Mouse (Mus musculus) liver, embryonic 14.5 days (tissue): ENCODE data around the gene Muc4. TPM values are rescaled to one million over a fixed set of nuclear protein-coding genes. Genes with fewer than 3 reads are reported as not detected.

Source experiments
- ATAC-seq: fragments of 200-750 bp; cut with Nextera tagmentation; 2 replicates; pipeline ENCODE4 v1.8.0; 2017; ENCODE audit warnings: moderate number of reproducible peaks, mild to moderate bottlenecking, moderate library complexity; ENCODE audit not compliant: insufficient read depth
- DNase-seq, 3 experiments: peaks; one replicate each; pipeline ENCODE4 v3.0.0-alpha.2; 2012 to 2013; ENCODE audit warnings: low read depth in 3 of 3, low spot score in 3 of 3
- H3K27ac ChIP-seq: fragments of 300-500 bp; sonication (generic); 2 replicates; pipeline ENCODE4 v1.5.1; 2014; ENCODE audit warnings: moderate library complexity, mild to moderate bottlenecking, control low read depth, inconsistent platforms
- H3K27me3 ChIP-seq: fragments of 300-500 bp; sonication (generic); 2 replicates; pipeline ENCODE4 v1.6.1; 2014; ENCODE audit warnings: mild to moderate bottlenecking, low read length, moderate library complexity; ENCODE audit not compliant: control insufficient read depth, insufficient read depth
- H3K36me3 ChIP-seq: fragments of 300-500 bp; sonication (generic); replicated peaks from 2 replicates; pipeline ENCODE4 v1.6.1; 2014; ENCODE audit warnings: low read depth; ENCODE audit not compliant: control insufficient read depth, insufficient read depth
- H3K4me1 ChIP-seq, 2 experiments: fragments of 200-500 bp in 1 of 2; fragments of 300-500 bp in 1 of 2; sonication (generic) in 1 of 2; replicated peaks; 2 replicates each; pipeline ENCODE4 v1.6.1; 2012 to 2014; ENCODE audit warnings: antibody characterized with exemption in 1 of 2, inconsistent platforms in 1 of 2, low read length in 1 of 2; ENCODE audit not compliant: control insufficient read depth in 2 of 2, insufficient read depth in 2 of 2
- H3K4me2 ChIP-seq: fragments of 300-500 bp; sonication (generic); 2 replicates; pipeline ENCODE4 v1.6.1; 2014; ENCODE audit warnings: low read depth, mild to moderate bottlenecking, control low read depth, moderate library complexity
- H3K4me3 ChIP-seq, 2 experiments: fragments of 200-500 bp in 1 of 2; fragments of 300-500 bp in 1 of 2; sonication (generic) in 1 of 2; 2 replicates each; pipeline ENCODE4 v1.5.1; 2012 to 2014; ENCODE audit warnings: low read depth in 2 of 2, low read length in 2 of 2, mild to moderate bottlenecking in 2 of 2, control low read depth in 1 of 2, inconsistent platforms in 1 of 2, moderate library complexity in 1 of 2; ENCODE audit not compliant: insufficient read depth in 1 of 2
- H3K9ac ChIP-seq: fragments of 300-500 bp; sonication (generic); replicated peaks from 2 replicates; pipeline ENCODE4 v1.6.1; 2014; ENCODE audit warnings: mild to moderate bottlenecking, control low read depth, moderate library complexity
- H3K9me3 ChIP-seq: fragments of 300-500 bp; sonication (generic); 2 replicates; pipeline ENCODE4 v1.6.1; 2016; ENCODE audit warnings: low read length, mixed read lengths; ENCODE audit not compliant: control insufficient read depth
- CTCF ChIP-seq: IDR thresholded peaks from 2 replicates; pipeline ENCODE4 v1.5.1; 2016; ENCODE audit warnings: antibody characterized with exemption, low read depth, control low read depth
- EP300 ChIP-seq: IDR thresholded peaks from 2 replicates; pipeline ENCODE4 v1.6.1; 2016; ENCODE audit warnings: antibody characterized with exemption, low read depth
- WGBS: fragments of 180-500 bp; shearing (Covaris S2); extraction: QIAGEN DNeasy Blood & Tissue Kit; methylation state at CpG from one replicate; pipeline ENCODE4 v1.1.7; 2014; ENCODE audit not compliant: insufficient replicate concordance; 5-methylcytosine and 5-hydroxymethylcytosine counted together
- polyA plus RNA-seq, 2 experiments: library from polyadenylated mRNA; depleted of rRNA in 1 of 2; stranded (reverse) in 1 of 2; unstranded in 1 of 2; fragments of >200 nt; fragmentation: Nextera tagmentation in 1 of 2; extraction: Ambion mirVana in 1 of 2; gene quantifications; 2 replicates each; pipeline versions ENCODE4 v1.2.1 to v1.2.3; 2012 to 2014

Muc4 gene
- polyA plus RNA-seq, 2 experiments, result 0.63 to 0.79 TPM

- no peaks in the 10 kb centered on the region; the same call in 1 of the 2 replicates for H3K27me3 ChIP-seq
- no peak overlapping the region for H3K9ac ChIP-seq
- no peaks in the 10 kb centered on the region for H3K36me3 ChIP-seq
- TF ChIP-seq EP300 (no peak), CTCF (no peak)
- no peaks in the 10 kb centered on the region for H3K9me3 ChIP-seq
- no peak overlapping the region for H3K4me3 ChIP-seq
- no peak overlapping the region for H3K27ac ChIP-seq
- WGBS, result 67% methylated on average over 3 of the region's 3 CpGs
- DNase-seq (no peak), ATAC-seq (no peak)
- H3K4me1 ChIP-seq, result no peaks in the 10 kb centered on the region; a peak in 1 of 4 replicates
- H3K4me2 ChIP-seq, result no peak overlapping the region
Measured at GRCm38 (mm10) chr16:32733213-32733612, 2.5 kb upstream of the Muc4 start.

- Histone ChIP-seq H3K27ac (no peak overlapping the region), H3K4me2 (no peak overlapping the region), H3K9me3 (no peaks in the 10 kb centered on the region), H3K27me3 (no peaks in the 10 kb centered on the region), H3K36me3 (no peaks in the 10 kb centered on the region), H3K9ac (no peak overlapping the region), H3K4me3 (no peak overlapping the region), H3K4me1 (peaks cover 0 to 10% of the 10 kb centered on the region in 2 experiments; a peak in 2 of 4 replicates)
- TF ChIP-seq EP300, result no peak
- TF ChIP-seq CTCF, result no peak
- ATAC-seq, result no peak
- 37% methylated on average over 3 of the region's 3 CpGs for WGBS
- no peak for DNase-seq
Measured at GRCm38 (mm10) chr16:32736022-32736421, 336 bp downstream of the Muc4 start.

- Histone ChIP-seq H3K4me3 (no peak overlapping the region), H3K9ac (no peak overlapping the region), H3K27ac (no peak overlapping the region), H3K9me3 (no peaks in the 10 kb centered on the region), H3K4me2 (no peak overlapping the region), H3K4me1 (peaks cover 0 to 12% of the 10 kb centered on the region in 2 experiments; a peak in 2 of 4 replicates), H3K27me3 (no peaks in the 10 kb centered on the region), H3K36me3 (no peaks in the 10 kb centered on the region)
- TF ChIP-seq CTCF (no peak), EP300 (no peak)
- DNase-seq (no peak), ATAC-seq (no peak)
- 60% methylated on average over 8 of the region's 8 CpGs for WGBS
Measured at GRCm38 (mm10) chr16:32740003-32740663, 4.4 kb downstream of the Muc4 start.

GRCm38 (mm10) chr16:32741366-32741765 lies 5.7 kb downstream of the Muc4 start:
- H3K4me1 ChIP-seq, result peaks cover 0 to 12% of the 10 kb centered on the region in 2 experiments; a peak in 2 of 4 replicates
- H3K36me3 ChIP-seq, result no peaks in the 10 kb centered on the region
- WGBS, result 57% methylated on average over 9 of the region's 9 CpGs
- no peak overlapping the region for H3K27ac ChIP-seq
- H3K9me3 ChIP-seq, result no peaks in the 10 kb centered on the region
- TF ChIP-seq CTCF, result no peak
- TF ChIP-seq EP300, result no peak
- H3K9ac ChIP-seq, result no peak overlapping the region
- no peak overlapping the region for H3K4me3 ChIP-seq
- no peaks in the 10 kb centered on the region for H3K27me3 ChIP-seq
- H3K4me2 ChIP-seq, result no peak overlapping the region
- ATAC-seq (no peak), DNase-seq (no peak)

- no peak overlapping the region for H3K4me3 ChIP-seq
- ATAC-seq, result no peak
- H3K27ac ChIP-seq, result no peak overlapping the region
- no peaks in the 10 kb centered on the region for H3K36me3 ChIP-seq
- no peak overlapping the region for H3K9ac ChIP-seq
- H3K9me3 ChIP-seq, result no peaks in the 10 kb centered on the region
- no peak for TF ChIP-seq CTCF
- TF ChIP-seq EP300, result no peak
- H3K4me2 ChIP-seq, result no peak overlapping the region
- WGBS, result 73% methylated on average over 2 of the region's 2 CpGs
- no peaks in the 10 kb centered on the region for H3K27me3 ChIP-seq
- H3K4me1 ChIP-seq, result peaks cover 0 to 12% of the 10 kb centered on the region in 2 experiments; a peak in 2 of 4 replicates
- DNase-seq, result no peak
Measured at GRCm38 (mm10) chr16:32742712-32743111, 7.0 kb downstream of the Muc4 start.
